Mouse (Mus musculus) thymus, adult 2 months (tissue): ENCODE data around the gene Hltf.

Experiments
- CTCF ChIP-seq: fragments of 200-500 bp; IDR thresholded peaks from 2 replicates; pipeline ENCODE4 v1.5.1; 2012; ENCODE audit warnings: mild to moderate bottlenecking, control low read depth, low read length, moderate library complexity, borderline replicate concordance; ENCODE audit not compliant: control insufficient read depth, poor library complexity, insufficient read depth; ENCODE audit errors: extremely low read depth
- POLR2A ChIP-seq: fragments of 200-500 bp; IDR thresholded peaks from 2 replicates; pipeline ENCODE4 v1.6.1; 2012; ENCODE audit warnings: mild to moderate bottlenecking, low read length, control low read depth, moderate library complexity; ENCODE audit not compliant: control insufficient read depth, poor library complexity, insufficient read depth; ENCODE audit errors: extremely low read depth

GRCm38 (mm10) chr3:20018076-20018475, 39.5 kb upstream of the Hltf start:
- TF ChIP-seq CTCF: no peak
- no peak for TF ChIP-seq POLR2A
